Mouse (Mus musculus) R1 (cell line): Measurements from ENCODE around the gene Cep44.

Experiments used
- DNase-seq: peaks from one replicate; pipeline ENCODE4 v3.0.0-alpha.2; 2018; ENCODE audit warnings: low read depth, low spot score

Gene Cep44

DNA sequence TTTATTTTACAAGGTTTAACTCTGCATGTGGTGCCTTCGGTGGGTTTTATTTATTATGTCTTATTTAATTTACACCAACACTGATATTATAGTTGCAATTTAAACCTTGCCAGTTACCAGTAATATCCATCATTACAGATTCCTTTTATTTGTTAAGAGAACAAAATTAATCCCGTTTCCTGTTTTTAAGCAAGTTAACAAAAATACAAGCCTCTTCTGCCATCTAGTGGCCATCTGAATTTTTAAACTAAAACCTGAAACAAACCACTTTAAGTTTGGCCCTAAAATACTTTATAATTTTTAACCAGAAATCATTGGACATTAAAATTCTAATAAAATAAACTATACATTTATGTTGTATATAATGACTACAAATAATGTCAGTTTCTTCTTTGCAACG lies 64.8 kb downstream of the Cep44 start:
- DNase-seq = peak; percentile 27
